Mouse (Mus musculus): Measurements from ENCODE around the gene Gata3. TPM values are rescaled to one million over a fixed set of nuclear protein-coding genes. Genes with fewer than 3 reads are reported as not detected.
A peak's percentile ranks its signal among the peaks of the same experiment; 100 is the strongest.

The Gata3 gene
- total RNA-seq (2014; rRNA removed; ENCODE audit: low replicate concordance): 0.89 TPM in 1 of 2 replicates, not detected in the other
- 0.83 and 0.93 TPM in 2 replicates for polyA plus RNA-seq (2015; fragmentation: Nextera tagmentation; extraction: Ambion mirVana)

GRCm38 (mm10) chr2:9889651-9890183, at the start of gene Gata3:
Gene Gata3 (minus strand): TSS chr2:9890034.
- Histone ChIP-seq H3K9me3 (replicated peaks; ENCODE audit: control insufficient read depth, low read length) (no peaks in the 10 kb centered on the region), H3K4me2 (ENCODE audit: low read depth, low read length) (peak within 1 kb of the TSS; percentile 53), H3K4me1 (ENCODE audit: control insufficient read depth, insufficient read depth) (0 out of 2 replicates have a peak, but pooled peaks cover 12% of the 10 kb centered on the region), H3K4me3 (ENCODE audit: low read depth, low read length) (peak within 1 kb of the TSS; percentile 32), H3K9ac (replicated peaks; ENCODE audit: low read depth, low read length) (no peak within 1 kb of the TSS), H3K27me3 (ENCODE audit: control insufficient read depth, insufficient read depth, low read length) (peaks cover 96% of the 10 kb centered on the region), H3K27ac (ENCODE audit: low read depth) (no peak within 1 kb of the TSS), H3K36me3 (replicated peaks; ENCODE audit: control insufficient read depth, insufficient read depth, low read length) (no peaks in the 10 kb centered on the region)
- ATAC-seq (ENCODE audit: insufficient read depth, low read depth) (no peak; the same call in 1 of the 2 replicates), DNase-seq (ENCODE audit: low spot score) (no peak)
- no peak for TF ChIP-seq EP300 (IDR thresholded peaks at IDR 0.05; ENCODE audit: low read depth)
- no peak for TF ChIP-seq CTCF (IDR thresholded peaks at IDR 0.05; ENCODE audit: low read depth)
- under 1% methylated on average over 23 of the region's 23 CpGs for WGBS

GRCm38 (mm10) chr2:9939250-9939649, 49.4 kb upstream of the Gata3 start:
- H3K9ac ChIP-seq (replicated peaks; ENCODE audit: low read depth, low read length): no peak overlapping the region
- WGBS: 63% methylated on average over 4 of the region's 4 CpGs

GRCm38 (mm10) chr2:9935965-9936364, 46.1 kb upstream of the Gata3 start:
- ATAC-seq (ENCODE audit: insufficient read depth, low read depth): no peak
- H3K9me3 ChIP-seq (replicated peaks; ENCODE audit: control insufficient read depth, low read length): no peaks in the 10 kb centered on the region
- no peak overlapping the region for H3K4me3 ChIP-seq (ENCODE audit: low read depth, low read length)
- TF ChIP-seq CTCF (IDR thresholded peaks at IDR 0.05; ENCODE audit: low read depth) (no peak), EP300 (IDR thresholded peaks at IDR 0.05; ENCODE audit: low read depth) (no peak)
- 0 out of 2 replicates have a peak, but pooled peaks cover 9% of the 10 kb centered on the region for H3K36me3 ChIP-seq (replicated peaks; ENCODE audit: control insufficient read depth, insufficient read depth, low read length)
- no peak overlapping the region for H3K4me2 ChIP-seq (ENCODE audit: low read depth, low read length)
- WGBS: 17% methylated on average over 1 of the region's 1 CpGs
- H3K27ac ChIP-seq (ENCODE audit: low read depth): no peak overlapping the region
- H3K27me3 ChIP-seq (ENCODE audit: control insufficient read depth, insufficient read depth, low read length): no peaks in the 10 kb centered on the region
- H3K4me1 ChIP-seq (ENCODE audit: control insufficient read depth, insufficient read depth): no peaks in the 10 kb centered on the region
- no peak overlapping the region for H3K9ac ChIP-seq (replicated peaks; ENCODE audit: low read depth, low read length)
- no peak for DNase-seq (ENCODE audit: low spot score)

More at GRCm38 (mm10) chr2:9939250-9939649, 49.4 kb upstream of the Gata3 start:
- H3K27ac ChIP-seq (ENCODE audit: low read depth): no peak overlapping the region
- H3K4me2 ChIP-seq (ENCODE audit: low read depth, low read length): no peak overlapping the region
- 0 out of 2 replicates have a peak, but pooled peaks cover 9% of the 10 kb centered on the region for H3K36me3 ChIP-seq (replicated peaks; ENCODE audit: control insufficient read depth, insufficient read depth, low read length)
- TF ChIP-seq CTCF (IDR thresholded peaks at IDR 0.05; ENCODE audit: low read depth): no peak
- TF ChIP-seq EP300 (IDR thresholded peaks at IDR 0.05; ENCODE audit: low read depth): no peak
- H3K4me3 ChIP-seq (ENCODE audit: low read depth, low read length): no peak overlapping the region
- ATAC-seq (ENCODE audit: insufficient read depth, low read depth) (no peak), DNase-seq (ENCODE audit: low spot score) (no peak)
- no peaks in the 10 kb centered on the region for H3K27me3 ChIP-seq (ENCODE audit: control insufficient read depth, insufficient read depth, low read length)
- H3K4me1 ChIP-seq (ENCODE audit: control insufficient read depth, insufficient read depth): no peaks in the 10 kb centered on the region
- H3K9me3 ChIP-seq (replicated peaks; ENCODE audit: control insufficient read depth, low read length): no peaks in the 10 kb centered on the region

- Histone ChIP-seq H3K9me3 (replicated peaks; ENCODE audit: control insufficient read depth, low read length) (no peaks in the 10 kb centered on the region), H3K36me3 (replicated peaks; ENCODE audit: control insufficient read depth, insufficient read depth, low read length) (no peaks in the 10 kb centered on the region; the same call in 1 of the 2 replicates), H3K4me2 (ENCODE audit: low read depth, low read length) (no peak overlapping the region), H3K9ac (replicated peaks; ENCODE audit: low read depth, low read length) (no peak overlapping the region), H3K4me1 (ENCODE audit: control insufficient read depth, insufficient read depth) (no peaks in the 10 kb centered on the region), H3K27me3 (ENCODE audit: control insufficient read depth, insufficient read depth, low read length) (no peaks in the 10 kb centered on the region), H3K4me3 (ENCODE audit: low read depth, low read length) (no peak overlapping the region), H3K27ac (ENCODE audit: low read depth) (no peak overlapping the region)
- TF ChIP-seq CTCF (IDR thresholded peaks at IDR 0.05; ENCODE audit: low read depth) (no peak), EP300 (IDR thresholded peaks at IDR 0.05; ENCODE audit: low read depth) (no peak)
- no peak for DNase-seq (ENCODE audit: low spot score)
- no peak for ATAC-seq (ENCODE audit: insufficient read depth, low read depth)
- WGBS: 84% methylated on average over 4 of the region's 4 CpGs
Measured at GRCm38 (mm10) chr2:9926905-9927283, 37.1 kb upstream of the Gata3 start.

GRCm38 (mm10) chr2:9926194-9926904, 36.5 kb upstream of the Gata3 start:
- WGBS: 47% methylated on average over 7 of the region's 7 CpGs
- no peak for ATAC-seq (ENCODE audit: insufficient read depth, low read depth)

More at GRCm38 (mm10) chr2:9926194-9926904, 36.5 kb upstream of the Gata3 start:
- no peak for DNase-seq (ENCODE audit: low spot score)
- H3K4me1 ChIP-seq (ENCODE audit: control insufficient read depth, insufficient read depth): no peaks in the 10 kb centered on the region
- TF ChIP-seq CTCF (IDR thresholded peaks at IDR 0.05; ENCODE audit: low read depth) (no peak), EP300 (IDR thresholded peaks at IDR 0.05; ENCODE audit: low read depth) (no peak)
- H3K9ac ChIP-seq (replicated peaks; ENCODE audit: low read depth, low read length): no peak overlapping the region
- H3K9me3 ChIP-seq (replicated peaks; ENCODE audit: control insufficient read depth, low read length): no peaks in the 10 kb centered on the region
- no peaks in the 10 kb centered on the region for H3K27me3 ChIP-seq (ENCODE audit: control insufficient read depth, insufficient read depth, low read length)
- H3K36me3 ChIP-seq (replicated peaks; ENCODE audit: control insufficient read depth, insufficient read depth, low read length): no peaks in the 10 kb centered on the region; the same call in 1 of the 2 replicates
- no peak overlapping the region for H3K4me2 ChIP-seq (ENCODE audit: low read depth, low read length)
- H3K27ac ChIP-seq (ENCODE audit: low read depth): no peak overlapping the region
- no peak overlapping the region for H3K4me3 ChIP-seq (ENCODE audit: low read depth, low read length)

All from heart, postnatal 0 days (tissue).